24 mouse cellular contexts compared by ENCODE assay signal in genomic region chr5:52352730-52353129, GRCm38 (mm10). TPM values are rescaled to one million over a fixed set of nuclear protein-coding genes. Genes with fewer than 3 reads are reported as not detected.
"Had no signal": no experiment of that assay in that cellular context is flagged by ENCODE, and none has a peak within 500 bp of the region (broad histone marks: within the 10 kb centered on the region; RNA-seq: fewer than 3 reads in every experiment).

No protein-coding gene starts in this region.

- H3K4me1 ChIP-seq: heart, embryonic 10.5 days; heart, embryonic 12.5 days; hindbrain, embryonic 10.5 days; hindbrain, embryonic 12.5 days had no signal

- H3K27me3 ChIP-seq: heart, embryonic 12.5 days; hindbrain, embryonic 12.5 days; intestine, embryonic 15.5 days had no signal

- H3K9ac ChIP-seq: heart, embryonic 12.5 days; hindbrain, embryonic 12.5 days; hindbrain, embryonic 14.5 days; intestine, embryonic 15.5 days; limb, embryonic 12.5 days had no signal

- H3K4me3 ChIP-seq: heart, embryonic 10.5 days; heart, embryonic 12.5 days; hindbrain, embryonic 10.5 days; hindbrain, embryonic 12.5 days; intestine, embryonic 15.5 days; layer of hippocampus, adult 2 months; left cerebral cortex, adult 2 months; limb, embryonic 10.5 days; limb, embryonic 12.5 days had no signal

- ATAC-seq: hindbrain, embryonic 16.5 days; inflammation-experienced regulatory T-cells, adult 6 months; intestine, embryonic 15.5 days; intestine, postnatal 0 days had no signal

- DNase-seq: gastrocnemius, postnatal 14 days; gastrocnemius, postnatal 36 days; heart, adult 18-20 months; heart, postnatal 10 days; heart, postnatal 4 days; kidney, adult 18-20 months; kidney, adult 8-10 months; kidney, postnatal 10 days; kidney, postnatal 4 days; liver had no signal

- H3K27ac ChIP-seq: heart, embryonic 10.5 days; hindbrain, embryonic 10.5 days; hindbrain, embryonic 12.5 days; hindbrain, embryonic 14.5 days; intestine, embryonic 15.5 days; layer of hippocampus, adult 2 months; left cerebral cortex, adult 2 months; limb, embryonic 10.5 days; limb, embryonic 12.5 days had no signal

- H3K9me3 ChIP-seq: heart, embryonic 10.5 days; heart, embryonic 12.5 days; hindbrain, embryonic 10.5 days; hindbrain, embryonic 12.5 days; intestine, embryonic 15.5 days; limb, embryonic 10.5 days; limb, embryonic 12.5 days had no signal

- H3K36me3 ChIP-seq: heart, embryonic 10.5 days; heart, embryonic 12.5 days; hindbrain, embryonic 10.5 days; hindbrain, embryonic 12.5 days; intestine, embryonic 15.5 days; limb, embryonic 10.5 days; limb, embryonic 12.5 days had no signal

- H3K4me2 ChIP-seq: heart, embryonic 12.5 days; hindbrain, embryonic 12.5 days; hindbrain, embryonic 14.5 days; intestine, embryonic 15.5 days; limb, embryonic 12.5 days; liver, embryonic 11.5 days had no signal

RNA-seq across cellular contexts. Expression of gene Sod3, which starts 10.9 kb away (rescaled TPM):
- polyA plus RNA-seq: inflammation-experienced regulatory T-cells, adult 6 months; limb, embryonic 10.5 days; limb, embryonic 12.5 days had no signal
